Mouse (Mus musculus) frontal cortex, postnatal 14 days (tissue): ENCODE measurements around the gene Tns3.

Experiments used
- DNase-seq, 2 experiments: peaks; one replicate each; pipeline ENCODE4 v3.0.0; 2022; ENCODE audit warnings: low spot score in 2 of 2

Tns3 gene

DNA sequence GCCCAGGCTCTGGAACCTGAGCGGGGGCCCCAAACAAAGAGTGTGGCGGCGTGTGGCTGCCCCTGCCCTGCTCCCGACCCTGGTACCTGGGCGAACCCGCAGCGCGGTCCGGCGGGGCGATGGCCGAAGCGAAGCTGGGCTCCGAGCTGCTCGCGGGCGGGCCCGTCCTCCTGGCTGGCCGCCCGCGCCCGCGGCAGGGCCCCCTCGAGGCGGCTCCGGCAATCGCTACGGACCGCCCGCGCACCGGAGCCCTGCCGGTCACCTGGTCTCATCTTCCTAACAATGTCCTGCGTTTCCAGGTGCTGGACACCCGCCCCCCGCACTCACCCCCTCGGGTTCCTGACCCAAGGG lies at the start of gene Tns3:
Gene Tns3, minus strand, starts transcription at position 143 of the 351 bp plus-strand sequence.
- DNase-seq = no peak

DNA sequence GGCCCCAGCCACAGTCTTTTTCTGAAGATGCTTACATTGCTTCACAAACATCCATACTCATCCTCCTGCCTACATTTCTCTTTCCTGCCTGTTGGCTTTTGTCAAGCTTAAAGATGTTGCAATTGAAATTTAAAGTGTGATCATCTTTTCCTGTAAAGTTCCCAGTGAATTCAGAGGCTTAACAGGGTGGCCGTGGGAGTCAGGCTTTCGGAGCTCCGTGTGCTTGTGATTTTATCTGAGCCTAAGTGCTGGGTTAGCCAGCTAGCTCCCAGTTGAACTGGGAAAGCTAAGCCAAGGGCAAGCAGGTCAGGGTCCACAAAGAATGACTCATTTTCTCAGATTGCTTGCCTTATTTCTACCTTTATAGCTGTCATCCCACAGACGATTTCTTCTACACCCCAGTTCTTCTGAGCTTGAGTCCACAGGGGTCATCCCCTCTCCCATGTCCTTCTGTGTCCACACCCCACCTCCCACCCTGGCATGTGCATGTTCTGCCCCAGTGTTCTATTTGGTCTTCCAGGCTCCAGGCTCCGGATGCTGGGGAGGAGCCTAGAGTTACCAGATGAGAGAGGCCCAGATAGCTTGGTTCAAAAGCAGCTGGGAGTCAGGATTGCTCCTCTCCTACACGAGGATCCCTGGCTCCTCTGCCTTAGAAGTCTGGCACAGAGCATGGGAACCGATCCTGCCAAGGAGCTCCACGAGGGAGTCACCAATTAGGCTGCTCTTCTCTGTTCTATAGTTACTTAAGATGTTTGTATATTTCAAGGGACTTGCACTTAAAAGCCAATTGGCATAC lies 42.1 kb upstream of the Tns3 start:
- no peak for DNase-seq

DNA sequence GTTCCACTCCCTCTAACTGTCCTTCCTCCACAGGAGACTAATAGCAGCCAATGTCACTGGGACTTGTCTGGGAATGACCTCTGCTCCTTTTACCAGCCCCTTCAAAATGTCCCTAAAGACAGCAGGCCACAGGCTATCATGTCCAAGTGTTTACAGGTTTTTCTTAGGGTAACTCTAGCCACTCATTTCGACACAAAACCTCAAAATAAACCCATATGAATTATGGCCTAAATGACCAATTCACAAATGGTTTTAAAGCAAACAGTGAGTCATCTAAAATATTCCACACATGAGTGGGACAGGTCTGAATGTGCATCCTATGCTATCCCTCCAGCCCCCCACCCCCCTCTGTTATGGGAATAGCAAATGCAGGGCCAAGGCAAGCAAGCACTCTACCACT lies 40.8 kb upstream of the Tns3 start:
- DNase-seq = no peak

DNA sequence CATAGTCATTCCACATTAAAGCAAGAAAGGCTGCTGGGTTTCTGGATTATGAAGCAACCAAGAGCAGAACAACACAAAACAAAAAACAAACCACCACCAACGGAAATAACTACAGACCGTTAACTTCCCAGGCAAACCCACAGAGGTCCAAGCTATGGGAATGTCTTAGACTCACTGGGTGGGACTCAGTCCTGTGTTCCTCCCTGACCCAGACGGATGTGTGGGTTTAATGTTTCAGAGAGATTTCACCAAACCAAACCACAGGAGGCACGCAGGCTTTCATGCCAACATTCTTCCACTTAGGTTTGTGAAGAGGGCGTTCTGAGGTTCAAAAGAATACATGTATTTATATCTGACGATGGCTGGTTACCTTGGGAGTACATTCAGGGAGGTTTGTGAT lies 39.5 kb upstream of the Tns3 start:
- no peak for DNase-seq

DNA sequence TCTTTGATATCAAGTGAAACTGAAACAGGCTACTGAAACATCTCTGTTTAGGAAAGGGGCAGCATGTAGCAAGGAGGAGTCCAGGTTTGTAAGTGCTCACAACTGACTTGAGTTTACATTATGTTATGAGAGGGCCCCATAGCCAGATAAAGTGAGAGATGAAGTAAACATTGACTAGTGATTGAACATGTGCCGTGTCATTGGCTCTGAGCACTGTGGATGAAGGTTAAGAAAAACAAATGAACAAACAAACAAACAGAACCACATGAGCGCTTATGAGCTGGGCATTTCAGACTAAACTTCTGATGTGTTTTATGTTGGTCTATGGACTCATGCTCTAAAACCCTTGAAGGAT lies 38.2 kb upstream of the Tns3 start:
- no peak for DNase-seq

DNA sequence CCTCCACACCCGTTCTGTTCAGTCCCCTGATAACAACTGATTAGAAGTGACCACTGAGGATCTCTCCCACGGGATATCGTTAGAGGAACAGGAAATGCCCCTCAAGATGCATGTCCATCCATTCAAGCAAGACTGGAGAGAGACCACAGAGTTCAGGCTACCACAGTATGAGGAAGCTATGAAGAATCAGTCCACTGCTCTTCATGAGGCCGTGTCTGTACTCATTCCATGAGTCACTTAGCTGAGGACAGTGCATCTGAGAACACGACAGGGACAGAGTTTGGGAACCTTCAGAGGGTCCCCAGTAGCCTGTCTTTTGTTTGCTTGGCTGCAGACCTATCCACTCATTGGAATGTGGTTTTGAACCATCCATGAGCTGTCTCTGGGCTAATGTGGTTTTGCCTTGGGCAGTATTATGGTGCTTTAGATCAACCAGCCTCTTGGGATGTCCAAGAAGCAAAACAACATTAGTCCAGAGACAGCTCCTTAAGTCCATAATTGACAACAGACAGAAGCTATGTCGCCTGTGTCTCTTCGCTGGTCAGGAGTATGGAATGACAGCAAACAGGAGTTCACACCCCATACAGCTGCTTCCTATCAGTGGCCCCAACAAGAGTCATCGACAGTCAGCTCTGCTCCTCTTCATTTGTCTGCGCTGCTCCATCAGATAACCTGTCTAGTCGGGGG lies 37.7 kb upstream of the Tns3 start:
- no peak for DNase-seq

DNA sequence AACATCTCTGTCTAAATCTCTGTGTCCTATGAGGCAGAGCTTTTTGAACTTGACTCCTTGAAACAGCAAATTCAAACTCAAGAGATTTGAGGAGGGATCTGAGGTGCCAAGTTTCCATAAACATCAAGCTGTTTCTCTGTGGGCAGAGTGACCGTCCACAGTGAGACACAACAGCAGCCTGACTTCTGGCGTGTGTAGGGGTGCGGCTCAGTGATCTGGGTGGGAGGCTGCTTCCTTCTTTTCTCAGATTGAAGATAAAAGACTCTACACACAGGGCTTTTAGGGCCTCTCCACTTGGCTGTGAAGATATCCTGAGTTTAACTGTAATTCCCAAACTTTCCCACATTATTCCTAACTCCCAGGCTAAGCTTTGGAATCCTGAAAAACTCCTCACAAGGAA lies 37.1 kb upstream of the Tns3 start:
- DNase-seq = no peak

DNA sequence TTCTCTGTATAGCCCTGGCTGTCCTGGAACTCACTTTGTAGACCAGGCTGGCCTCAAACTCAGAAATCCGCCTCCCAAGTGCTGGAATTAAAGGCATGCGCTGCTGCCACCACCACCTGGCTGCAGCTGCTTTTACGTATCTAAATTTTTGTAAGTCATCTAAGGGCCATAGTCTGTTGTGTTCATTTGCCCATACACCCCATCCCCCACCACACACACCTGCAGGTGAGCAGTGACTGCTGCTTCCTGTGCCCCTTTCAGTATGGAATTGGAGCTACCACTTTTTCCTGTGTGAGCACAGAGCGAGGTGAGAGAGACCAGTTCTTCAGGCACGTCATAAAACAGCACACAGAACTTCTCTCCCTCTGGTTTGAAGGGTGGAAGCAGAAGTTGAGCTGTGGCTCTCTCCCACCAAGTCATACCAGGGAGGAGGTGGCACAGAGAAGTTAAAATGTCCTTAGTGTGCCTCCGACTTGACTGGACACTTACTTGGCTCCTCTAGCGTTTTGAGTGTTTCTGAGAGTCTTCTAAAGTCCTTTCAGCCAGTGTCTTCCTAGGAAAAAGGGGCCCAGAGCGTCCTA lies 36.4 kb upstream of the Tns3 start:
- DNase-seq = no peak

DNA sequence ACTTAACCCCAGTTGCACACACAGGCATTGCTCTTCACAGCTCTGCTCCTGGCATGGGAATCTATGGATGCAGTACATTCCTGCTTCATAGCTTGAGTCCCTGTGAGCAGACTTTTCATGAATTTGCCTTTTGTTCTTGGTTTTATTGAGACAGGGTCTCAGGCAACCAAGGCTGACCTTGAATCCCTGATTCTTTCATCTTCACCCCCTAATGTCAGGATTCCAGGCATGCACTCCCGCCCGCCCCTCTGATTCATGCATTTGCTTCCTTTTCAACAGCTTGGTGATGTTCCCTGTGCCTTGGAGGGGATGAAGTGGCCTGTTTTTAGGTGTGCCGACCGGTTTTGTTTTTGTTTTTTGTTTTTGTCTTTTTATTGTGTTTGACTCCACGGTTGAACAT lies 35.4 kb upstream of the Tns3 start:
- DNase-seq = no peak

DNA sequence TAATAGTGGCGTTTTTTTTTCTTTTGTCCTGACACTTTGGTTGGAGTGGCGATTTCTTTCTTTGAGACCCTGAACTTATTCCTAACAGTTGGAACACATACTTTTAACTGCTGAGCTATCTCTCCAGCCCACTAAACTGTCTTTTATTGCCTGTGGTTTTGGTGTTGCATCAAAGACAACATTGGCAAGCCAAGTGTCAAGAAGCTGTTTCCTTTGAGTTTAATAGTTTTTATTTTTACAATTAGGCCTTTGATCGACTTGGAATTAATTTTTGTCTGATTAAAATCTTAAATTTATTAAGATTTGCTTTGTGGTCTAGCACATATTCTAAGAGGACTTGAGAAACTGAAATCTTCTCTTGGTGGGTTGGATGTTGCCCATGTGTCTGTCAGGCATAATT lies 33.3 kb upstream of the Tns3 start:
- no peak for DNase-seq

DNA sequence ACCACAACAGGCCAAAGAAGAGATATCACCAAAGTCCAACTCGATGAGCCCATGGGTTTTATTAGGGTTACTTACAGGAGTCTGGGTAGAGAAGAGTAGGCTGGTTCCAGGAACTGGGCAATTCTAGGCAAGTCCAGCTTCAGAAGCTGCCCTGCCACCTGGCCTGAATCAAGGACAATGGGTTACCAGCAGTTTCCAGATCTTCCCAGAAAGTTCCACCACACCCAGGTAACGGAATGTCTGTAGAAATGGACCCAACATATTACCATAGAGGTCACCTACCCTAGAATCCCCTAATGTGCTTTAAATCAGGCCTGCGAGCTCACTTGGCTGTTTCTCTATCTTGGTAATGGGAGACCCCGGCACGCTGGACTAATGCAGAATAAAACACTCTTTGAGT lies 29.8 kb upstream of the Tns3 start:
- no peak for DNase-seq

DNA sequence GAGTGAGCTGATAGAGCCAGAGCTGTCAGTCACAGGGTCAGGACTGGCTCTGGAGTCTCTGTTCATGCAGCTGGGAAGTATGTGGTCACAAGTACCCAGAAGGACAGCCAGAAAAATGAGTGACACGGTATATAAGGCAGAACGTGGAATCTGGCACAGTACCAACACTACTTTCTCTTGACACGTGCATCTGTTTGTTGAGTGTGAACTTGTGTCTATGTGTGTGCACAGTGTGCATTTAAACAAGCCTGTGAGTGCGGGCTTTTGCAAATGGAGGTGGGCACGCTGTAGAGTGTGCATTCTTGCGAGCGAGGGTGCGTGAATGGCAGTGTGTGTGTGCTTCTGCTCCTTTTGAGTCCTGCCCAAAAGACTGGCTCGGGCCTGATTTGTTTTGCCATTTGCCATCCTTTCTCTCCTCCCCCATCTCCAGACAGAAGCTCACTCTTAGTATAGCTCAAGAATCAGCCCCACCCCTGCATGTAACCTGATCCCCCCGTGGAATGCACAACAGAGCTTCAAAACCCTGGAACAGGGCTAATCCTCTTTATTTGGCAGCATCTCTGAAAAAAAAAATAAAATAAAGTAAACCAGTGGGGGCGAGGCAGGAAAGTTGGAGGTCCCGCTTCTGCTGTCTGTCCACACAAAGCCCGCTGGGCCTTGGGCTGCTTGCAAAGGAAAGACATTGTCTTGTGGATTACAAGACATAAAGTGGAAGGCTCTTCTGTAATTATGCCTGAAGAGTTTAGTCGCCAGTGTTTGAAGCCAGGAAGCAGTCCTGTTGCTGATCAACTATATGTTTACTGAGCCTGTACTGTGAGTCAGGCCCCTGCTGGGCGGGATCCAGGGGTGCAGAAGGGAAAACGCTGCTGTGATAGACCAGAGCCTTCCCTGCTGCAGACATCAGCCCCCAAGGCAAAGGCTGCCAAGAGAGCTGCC lies 28.5 kb upstream of the Tns3 start:
- no peak for DNase-seq

DNA sequence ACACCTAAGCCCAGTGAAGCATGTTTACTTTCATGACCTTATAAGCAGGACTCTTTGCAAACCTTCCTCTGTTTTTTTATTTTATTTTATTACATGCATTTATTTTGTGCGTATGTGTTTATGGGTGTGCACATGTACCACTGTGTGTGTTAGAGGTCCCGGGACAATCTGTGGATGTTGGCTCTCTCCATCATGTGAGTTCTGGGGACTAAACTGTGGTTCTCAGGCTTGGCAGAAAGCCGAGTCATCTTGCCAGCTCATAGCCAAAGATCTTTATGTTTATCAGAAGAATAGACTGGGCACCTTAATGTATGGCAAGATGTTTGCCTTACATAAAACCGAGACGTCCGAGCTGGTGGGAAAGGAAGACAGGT lies 27.8 kb upstream of the Tns3 start:
- DNase-seq = no peak

DNA sequence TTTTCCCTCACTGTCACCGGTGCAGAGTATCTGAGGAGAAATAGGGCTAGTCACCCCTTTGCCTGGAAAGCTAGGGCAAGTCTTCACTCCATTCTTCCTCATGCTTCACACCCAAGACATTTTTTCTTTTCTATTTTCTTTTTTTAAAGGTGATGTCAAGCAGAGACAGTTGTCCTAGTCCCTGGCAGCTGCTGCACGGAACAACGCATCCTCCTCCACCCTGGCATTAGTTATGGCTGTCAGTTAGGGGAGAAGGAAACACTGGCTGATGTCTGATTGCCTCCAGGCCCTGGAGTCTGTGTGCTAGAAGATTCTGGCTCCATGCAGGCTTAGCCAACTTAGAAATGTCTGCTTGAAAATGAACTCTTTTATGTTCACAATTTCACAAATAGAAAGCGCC lies 27.3 kb upstream of the Tns3 start:
- DNase-seq = no peak

DNA sequence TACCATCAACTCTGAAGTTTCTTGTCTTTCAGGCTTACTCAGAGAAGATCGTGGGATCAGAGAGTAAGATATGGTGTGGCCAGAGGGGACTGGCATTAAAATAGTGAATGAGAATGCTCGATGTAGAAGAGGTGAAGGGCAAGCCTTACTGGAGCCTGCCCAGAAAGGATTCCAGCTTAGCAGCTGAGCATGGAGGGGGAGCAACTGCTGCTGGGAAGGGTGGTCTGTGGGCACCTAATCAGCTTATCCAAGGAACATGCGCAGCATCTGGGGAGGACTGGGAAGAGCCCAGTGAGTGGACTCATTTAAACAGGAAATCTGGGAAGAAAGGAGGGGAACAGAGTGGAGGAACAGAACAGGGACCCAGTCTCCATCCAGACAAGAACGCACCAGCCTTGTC lies 26.3 kb upstream of the Tns3 start:
- no peak for DNase-seq

DNA sequence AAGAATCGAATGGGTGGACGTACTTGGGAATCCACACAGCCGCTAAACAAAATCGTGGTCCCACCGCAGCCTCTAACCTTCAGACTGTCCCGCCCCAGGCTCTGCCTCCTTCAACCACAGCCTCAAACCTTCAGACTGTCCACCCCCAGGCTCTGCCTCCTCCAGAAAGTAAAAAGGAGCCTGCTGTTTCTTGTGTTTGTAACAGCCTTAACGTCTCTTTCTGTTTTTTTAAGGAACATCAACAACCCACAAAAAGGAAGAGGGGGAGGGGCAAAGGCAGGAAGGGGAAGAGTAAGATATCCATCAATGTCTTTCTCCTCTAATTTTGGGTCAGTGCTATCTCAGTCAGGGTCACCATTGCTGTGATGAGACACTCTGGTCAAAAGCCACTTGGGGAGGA lies 25.2 kb upstream of the Tns3 start:
- no peak for DNase-seq

DNA sequence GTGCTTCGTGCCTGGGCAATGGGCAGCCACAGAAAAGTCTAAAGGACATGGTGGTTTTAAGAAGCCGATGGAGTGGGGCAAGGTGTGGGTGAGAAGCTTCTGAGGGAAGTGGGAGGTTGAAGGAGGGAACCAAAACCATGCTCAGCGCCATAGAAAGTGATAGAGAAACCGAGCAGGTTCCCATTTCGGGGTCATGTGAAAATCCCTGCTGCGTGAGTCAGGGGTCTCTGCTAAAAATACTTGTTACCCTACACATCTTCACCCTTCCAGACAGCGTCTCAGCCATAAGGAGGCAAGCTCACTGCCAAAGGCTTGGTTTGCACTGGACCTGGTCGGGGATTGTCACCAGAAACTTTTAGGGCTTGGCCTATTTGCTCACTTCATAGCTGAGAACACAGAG lies 24.6 kb upstream of the Tns3 start:
- DNase-seq = no peak

DNA sequence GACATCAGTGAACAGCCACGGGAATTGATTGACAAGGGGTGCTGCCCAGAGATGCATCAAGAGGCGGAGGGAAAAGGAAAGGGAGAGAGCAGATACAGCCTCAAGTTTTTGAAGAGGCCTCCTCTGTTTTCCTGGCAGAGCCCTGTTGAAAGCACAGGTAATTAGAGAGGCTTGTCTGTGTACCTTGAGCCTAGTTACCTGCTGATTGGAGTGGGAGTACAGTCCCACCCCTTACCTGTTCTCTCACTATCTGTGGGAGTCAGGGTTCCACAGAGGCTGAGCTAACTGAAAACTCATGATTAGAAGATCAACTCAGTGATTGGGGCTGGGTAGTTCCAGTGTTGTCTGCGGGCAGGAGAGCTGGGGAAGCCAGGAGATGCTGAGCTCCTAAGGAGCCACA lies 22.2 kb upstream of the Tns3 start:
- DNase-seq = no peak

DNA sequence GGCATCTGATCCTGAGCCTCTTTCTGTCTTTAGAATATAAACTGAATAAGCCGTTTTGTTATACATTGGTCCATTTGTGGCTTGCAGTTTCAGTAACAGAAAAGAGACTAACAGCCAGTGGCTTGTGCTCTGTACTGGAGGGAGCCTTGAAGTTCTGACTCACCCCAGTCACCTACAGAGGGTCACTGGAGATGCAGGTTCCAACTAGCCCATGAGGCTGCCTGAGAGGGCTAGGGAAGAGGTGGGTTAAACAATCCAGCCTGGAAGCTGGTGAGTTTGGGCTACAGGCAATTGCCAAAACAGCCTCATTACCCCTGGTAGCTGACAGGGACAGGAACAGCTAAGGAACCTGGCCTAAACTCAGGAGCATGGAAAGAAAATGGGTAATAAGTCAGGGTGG lies 21.7 kb upstream of the Tns3 start:
- no peak for DNase-seq

DNA sequence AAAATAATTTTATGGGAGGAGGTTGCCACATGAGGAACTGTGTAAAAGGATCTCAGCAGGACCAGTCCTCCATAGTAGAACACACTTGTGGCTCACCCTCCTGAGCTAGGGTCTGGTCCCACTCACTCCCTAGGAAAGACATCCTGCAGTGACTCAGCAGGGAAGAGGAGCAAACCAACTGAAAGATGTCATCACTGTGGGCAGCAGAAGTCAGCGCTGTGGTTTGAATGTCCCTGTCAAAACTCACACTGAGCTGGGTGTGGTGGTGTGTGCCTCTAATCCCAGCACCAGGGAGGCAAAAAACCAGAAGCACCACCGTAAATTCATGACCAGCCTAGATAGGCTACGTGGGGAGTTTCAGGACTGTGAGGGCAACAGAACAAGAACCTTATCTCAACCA lies 20.9 kb upstream of the Tns3 start:
- no peak for DNase-seq

DNA sequence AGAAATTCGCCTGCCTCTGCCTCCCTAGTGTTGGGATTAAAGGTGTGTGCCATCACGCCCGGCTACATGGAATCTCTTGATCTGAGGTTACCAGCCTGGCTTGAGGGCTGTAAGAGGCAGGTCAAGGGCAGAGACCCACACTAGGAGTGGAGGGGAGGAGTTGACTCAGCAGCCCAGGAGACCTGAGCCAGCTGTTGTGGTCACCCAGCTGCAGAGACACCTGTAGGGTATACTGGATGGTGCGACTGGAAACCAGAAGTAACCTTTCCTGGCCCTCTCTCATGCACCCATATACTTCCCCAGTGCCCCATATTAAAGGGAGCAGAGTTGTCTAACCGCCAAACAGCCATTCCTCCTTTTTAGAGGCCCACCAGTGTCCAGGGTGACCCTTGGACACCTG lies 19.9 kb upstream of the Tns3 start:
- no peak for DNase-seq

DNA sequence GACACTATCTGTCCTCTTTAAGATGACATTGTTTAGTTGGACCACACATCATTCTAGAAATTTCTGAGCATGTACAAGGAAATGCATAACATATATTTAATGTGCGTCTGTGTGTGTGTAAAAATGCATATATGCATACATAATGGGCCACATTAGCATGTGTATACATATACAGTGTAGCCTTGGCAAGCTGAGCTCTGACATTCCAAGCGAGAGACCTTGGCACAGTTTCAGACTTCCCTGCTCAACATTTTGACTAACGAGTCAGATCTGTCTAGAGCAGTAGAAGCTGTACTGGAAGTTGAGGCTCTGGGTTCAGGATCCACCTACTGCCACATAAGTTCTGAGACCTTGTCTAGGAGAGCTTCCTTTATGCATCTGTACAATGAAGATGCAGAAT lies 17.0 kb upstream of the Tns3 start:
- DNase-seq = no peak

DNA sequence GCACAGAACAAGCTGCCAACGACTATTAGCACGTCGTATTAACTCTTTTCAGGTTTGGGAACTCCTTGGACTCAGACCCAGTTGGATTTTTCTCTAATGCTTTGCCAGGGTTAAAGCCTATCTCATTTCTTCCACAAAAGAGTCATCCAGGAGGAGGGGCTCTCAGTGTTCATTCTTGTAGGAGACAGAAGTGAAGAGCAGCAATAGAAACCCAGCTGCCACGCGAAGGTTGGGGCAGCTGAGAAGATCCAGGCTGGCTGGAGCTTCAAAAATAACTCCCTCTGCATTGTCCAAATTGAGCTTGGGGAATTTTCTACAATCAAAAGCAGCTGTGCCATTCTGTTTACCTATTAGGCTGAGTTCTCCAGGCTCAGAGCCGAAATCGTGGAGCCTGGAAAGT lies 16.3 kb upstream of the Tns3 start:
- no peak for DNase-seq
